Mouse (Mus musculus) cerebellum, adult 11 months (tissue): ENCODE results near the gene Dab2ip.

Source experiments
- DNase-seq: peaks from one replicate; pipeline ENCODE4 v3.0.0; 2022

Gene Dab2ip

GRCm38 (mm10) chr2:35661454-35662000, 103.5 kb downstream of the Dab2ip start:
- no peak for DNase-seq

GRCm38 (mm10) chr2:35662001-35662491, 104.0 kb downstream of the Dab2ip start:
- no peak for DNase-seq

- DNase-seq = no peak
These were observed 104.9 kb downstream of the Dab2ip start for GRCm38 (mm10) chr2:35662738-35663550.

- DNase-seq = no peak
These were observed 109.7 kb downstream of the Dab2ip start for GRCm38 (mm10) chr2:35667746-35668145.

GRCm38 (mm10) chr2:35669217-35669616, 111.2 kb downstream of the Dab2ip start:
- no peak for DNase-seq

- no peak for DNase-seq
These were observed 111.7 kb downstream of the Dab2ip start for GRCm38 (mm10) chr2:35669748-35670147.

GRCm38 (mm10) chr2:35670300-35670699, 112.2 kb downstream of the Dab2ip start:
- DNase-seq = no peak

GRCm38 (mm10) chr2:35671980-35672910, 114.2 kb downstream of the Dab2ip start:
- no peak for DNase-seq

GRCm38 (mm10) chr2:35673181-35673580, 115.1 kb downstream of the Dab2ip start:
- no peak for DNase-seq

GRCm38 (mm10) chr2:35673986-35674385, 115.9 kb downstream of the Dab2ip start:
- no peak for DNase-seq

GRCm38 (mm10) chr2:35674431-35674830, 116.4 kb downstream of the Dab2ip start:
- no peak for DNase-seq

GRCm38 (mm10) chr2:35676075-35676665, 118.1 kb downstream of the Dab2ip start:
- no peak for DNase-seq

- peak; percentile 55 for DNase-seq
These were observed 119.8 kb downstream of the Dab2ip start for GRCm38 (mm10) chr2:35677855-35678254.

GRCm38 (mm10) chr2:35678440-35678839, 120.4 kb downstream of the Dab2ip start:
- no peak for DNase-seq

- DNase-seq = no peak
These were observed 122.0 kb downstream of the Dab2ip start for GRCm38 (mm10) chr2:35679812-35680672.

GRCm38 (mm10) chr2:35680833-35681232, 122.8 kb downstream of the Dab2ip start:
- no peak for DNase-seq

GRCm38 (mm10) chr2:35684005-35684404, 125.9 kb downstream of the Dab2ip start:
- no peak for DNase-seq

- DNase-seq = no peak
These were observed 126.8 kb downstream of the Dab2ip start for GRCm38 (mm10) chr2:35684735-35685312.

GRCm38 (mm10) chr2:35686104-35686503, 128.0 kb downstream of the Dab2ip start:
- DNase-seq = no peak

- no peak for DNase-seq
These were observed 129.5 kb downstream of the Dab2ip start for GRCm38 (mm10) chr2:35687557-35688070.

GRCm38 (mm10) chr2:35688121-35688520, 130.1 kb downstream of the Dab2ip start:
- DNase-seq = no peak
